Mouse (Mus musculus): ENCODE measurements around the gene 1700125H20Rik.

1700125H20Rik gene

DNA sequence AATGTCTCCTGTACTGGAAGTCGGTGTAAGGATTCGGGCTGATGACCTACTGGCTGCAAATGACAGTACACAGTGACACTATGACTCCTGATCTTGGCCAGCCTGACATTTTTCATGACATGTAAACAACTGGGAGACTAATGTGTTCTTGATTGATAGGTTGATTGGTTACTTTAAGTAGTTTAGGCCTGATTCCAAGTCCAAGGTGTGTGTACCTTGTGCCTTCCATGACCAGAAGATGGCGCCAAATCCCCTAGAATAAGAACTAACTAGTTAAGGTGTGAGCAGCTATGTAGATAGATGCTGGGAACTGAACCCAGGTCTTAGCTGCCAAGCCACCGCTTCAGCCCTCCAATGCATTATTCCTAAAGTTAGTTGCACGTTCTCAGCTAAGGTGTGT is 13.9 kb downstream of the 1700125H20Rik start:
- DNase-seq (ENCODE audit: low spot score in 2 of 2) = no peak

DNA sequence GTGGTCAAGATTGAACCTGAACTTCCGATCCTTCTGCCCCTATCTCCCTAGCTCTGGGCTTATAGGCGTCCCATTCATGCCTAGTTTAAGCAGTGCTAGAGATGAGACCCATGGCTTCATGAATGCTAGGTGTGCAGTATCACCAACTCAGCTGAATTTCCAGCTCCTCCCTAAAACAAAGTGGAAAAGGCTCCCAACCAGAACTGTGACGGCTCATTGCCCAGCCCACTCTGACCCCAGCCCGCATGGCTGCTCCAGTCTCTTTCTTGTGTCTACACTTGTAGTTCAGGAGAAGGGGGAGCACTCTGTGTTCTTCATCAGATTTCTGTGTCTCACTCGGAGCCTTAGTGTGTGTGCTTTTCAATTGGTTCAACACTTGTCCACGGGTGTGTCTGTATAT is 14.6 kb downstream of the 1700125H20Rik start:
- no peak for DNase-seq (ENCODE audit: low spot score in 2 of 2)

DNA sequence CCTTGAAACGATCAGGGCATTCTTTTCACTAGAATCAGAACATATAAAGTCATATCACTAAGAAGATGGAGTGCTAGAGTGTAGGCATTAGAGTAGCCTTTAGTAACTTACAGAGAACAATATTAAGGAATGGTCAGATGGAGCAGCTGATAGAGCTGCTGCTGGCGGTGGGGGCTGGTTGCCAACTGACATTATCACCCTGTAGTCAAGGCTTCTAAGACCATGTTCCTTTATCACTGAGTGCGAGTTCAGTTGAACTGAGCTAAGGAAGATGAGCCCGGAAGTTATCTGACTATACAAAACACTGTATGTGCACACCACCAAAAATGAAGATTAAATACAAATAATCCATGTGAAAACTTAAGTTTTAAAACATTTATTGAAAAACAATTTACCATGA is 18.9 kb downstream of the 1700125H20Rik start:
- no peak for DNase-seq (ENCODE audit: low spot score in 2 of 2)

DNA sequence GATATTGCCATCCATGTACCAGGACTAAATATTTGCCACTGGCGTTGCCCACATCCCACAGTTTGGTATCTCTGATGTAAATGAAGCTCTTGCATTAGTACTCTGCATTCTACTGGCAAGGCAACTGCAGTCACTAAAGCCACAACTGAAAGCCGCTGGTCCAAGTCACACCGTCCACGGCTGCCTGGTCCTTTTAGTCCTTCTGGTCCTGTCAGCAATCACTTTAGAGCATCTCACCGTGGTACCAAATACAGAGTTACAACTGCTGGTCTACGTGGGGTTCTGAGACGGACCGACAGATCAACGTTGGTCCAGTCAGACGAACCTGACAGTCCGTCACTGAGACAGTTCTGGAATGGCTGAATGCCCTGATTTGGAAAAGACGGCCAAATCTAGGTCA is 20.5 kb downstream of the 1700125H20Rik start:
- DNase-seq (ENCODE audit: low spot score in 2 of 2) = no peak

DNA sequence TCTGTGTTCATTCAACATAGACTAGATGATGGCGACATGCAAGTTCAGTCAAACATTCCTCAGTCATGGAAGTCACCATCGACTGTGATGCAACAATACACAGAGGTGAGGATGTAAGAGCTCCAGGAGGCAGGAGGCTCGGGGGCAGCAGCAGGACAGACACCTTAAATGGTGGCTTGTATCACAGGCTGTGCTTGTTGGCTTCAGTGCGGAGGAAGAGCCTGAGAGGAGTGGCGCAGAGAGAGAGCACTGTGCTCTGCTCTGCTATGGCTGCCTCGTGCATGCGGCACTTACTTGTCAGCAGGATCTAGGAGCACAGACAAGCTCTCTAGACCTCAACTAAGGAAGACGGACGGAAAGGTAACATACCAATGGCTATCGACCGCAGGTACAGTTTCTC is 24.0 kb downstream of the 1700125H20Rik start:
- no peak for DNase-seq (ENCODE audit: low spot score in 2 of 2)

DNA sequence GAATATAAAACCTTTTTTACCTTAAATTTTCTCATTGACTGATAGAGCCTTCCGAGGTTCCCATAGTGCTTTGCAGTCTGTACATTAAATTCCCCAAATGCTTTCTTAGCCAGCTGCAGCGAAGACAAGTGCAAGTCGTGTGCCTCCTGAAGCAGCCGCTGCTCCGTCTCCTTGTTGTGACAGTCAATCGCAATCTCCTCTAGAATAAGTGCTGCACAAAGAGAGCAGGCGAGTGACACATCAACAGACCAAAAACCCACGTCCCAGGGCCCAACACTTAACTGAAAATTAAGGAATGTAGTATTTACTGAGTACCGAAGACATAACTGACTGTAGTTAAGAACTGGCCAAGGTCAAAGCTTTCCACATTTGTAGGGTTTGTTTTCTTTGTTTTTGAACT is 25.8 kb downstream of the 1700125H20Rik start:
- no peak for DNase-seq (ENCODE audit: low spot score in 2 of 2)

DNA sequence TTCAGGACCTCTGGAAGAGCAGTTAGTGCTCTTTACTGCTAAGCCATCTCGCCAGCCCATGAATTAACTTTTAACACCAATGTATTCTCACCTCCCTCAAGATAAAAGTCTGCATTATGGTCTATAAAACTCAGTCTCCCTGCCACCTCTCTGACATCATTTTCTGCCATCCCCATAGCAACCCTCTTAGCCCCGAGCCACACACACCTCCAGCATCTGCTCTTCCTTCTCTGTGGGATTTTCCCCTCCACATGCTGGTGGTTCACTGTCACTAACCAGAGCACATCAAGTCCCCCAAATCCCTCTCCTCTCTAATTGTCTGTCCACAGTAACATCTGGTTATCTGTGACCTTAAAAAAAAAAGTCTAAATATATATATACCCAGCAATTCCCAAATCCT is 28.7 kb downstream of the 1700125H20Rik start:
- no peak for DNase-seq (ENCODE audit: low spot score in 2 of 2)

DNA sequence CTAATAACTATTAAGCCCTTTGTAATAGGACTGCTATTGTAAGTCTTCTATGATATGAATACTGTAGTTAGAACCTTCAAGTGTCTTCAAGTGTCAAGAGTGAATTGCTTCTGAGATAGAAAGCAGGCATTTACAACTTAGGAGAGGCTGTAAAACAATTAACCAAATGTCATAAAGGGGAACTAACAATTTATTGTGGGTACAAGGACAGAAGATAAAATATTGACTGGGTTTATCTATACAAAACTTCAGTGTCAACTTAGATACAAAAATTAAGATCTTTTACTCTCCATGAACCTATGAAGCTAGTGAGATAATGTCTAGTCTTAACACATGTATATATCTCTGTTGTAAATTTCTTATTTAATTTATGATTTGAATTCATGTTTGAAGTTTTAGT is 36.0 kb downstream of the 1700125H20Rik start:
- DNase-seq (ENCODE audit: low spot score in 2 of 2) = no peak

DNA sequence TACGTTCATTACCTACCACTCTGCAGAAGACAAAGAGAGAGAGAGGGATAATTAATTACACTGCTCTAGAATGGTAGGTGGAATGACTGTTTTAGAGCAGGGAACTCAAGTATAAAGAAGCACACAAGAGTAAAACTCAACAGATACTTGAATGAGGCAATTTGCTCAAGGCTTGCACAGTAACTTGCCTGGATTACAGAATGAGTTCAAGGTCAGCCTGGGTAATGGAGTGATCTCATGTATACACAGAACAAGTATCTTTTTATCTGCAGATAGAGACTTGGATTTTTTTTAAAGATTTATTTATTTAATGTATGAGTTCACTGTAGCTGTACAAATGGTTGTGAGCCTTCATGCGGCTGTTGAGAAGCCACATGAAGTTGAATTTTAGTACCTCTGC is 40.9 kb downstream of the 1700125H20Rik start:
- no peak for DNase-seq (ENCODE audit: low spot score in 2 of 2)

DNA sequence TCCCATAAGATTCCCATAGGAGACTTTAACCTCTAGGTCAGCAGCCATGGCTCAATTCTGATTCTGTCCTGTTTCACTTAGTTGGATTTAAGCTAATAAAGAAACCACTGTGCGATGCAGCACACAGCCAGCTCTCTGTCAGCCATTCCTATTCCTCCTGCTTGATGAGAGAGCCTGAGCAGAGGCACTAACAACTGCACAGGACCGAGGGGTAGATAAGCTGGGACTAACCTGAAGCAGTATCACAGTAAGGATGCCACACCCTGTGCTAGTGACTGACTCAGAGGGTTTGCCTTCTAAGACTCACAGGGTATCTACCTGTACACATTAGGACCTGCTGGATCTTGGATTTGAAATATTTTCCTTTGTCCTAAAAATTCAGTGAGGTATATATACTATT is 43.0 kb downstream of the 1700125H20Rik start:
- DNase-seq (ENCODE audit: low spot score in 2 of 2) = no peak

DNA sequence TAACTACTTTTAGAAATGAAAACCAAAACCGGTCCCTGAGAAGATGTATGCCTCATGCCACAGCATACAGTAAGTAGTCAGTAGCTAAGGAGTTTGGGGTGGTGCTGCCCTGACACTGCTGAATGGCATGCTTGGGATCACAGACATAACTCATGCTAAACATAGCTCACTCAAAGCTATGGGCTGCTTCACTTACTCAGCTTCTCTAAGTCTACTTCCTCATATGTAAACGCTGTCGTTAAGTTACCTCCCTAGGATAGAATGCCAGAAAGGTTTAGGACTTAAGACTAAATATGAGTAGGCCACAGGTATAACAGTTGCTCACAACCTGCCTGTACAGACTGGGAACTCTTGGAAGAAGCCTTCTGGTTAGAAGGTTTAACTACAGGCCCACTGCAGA is 44.5 kb downstream of the 1700125H20Rik start:
- no peak for DNase-seq (ENCODE audit: low spot score in 2 of 2)

DNA sequence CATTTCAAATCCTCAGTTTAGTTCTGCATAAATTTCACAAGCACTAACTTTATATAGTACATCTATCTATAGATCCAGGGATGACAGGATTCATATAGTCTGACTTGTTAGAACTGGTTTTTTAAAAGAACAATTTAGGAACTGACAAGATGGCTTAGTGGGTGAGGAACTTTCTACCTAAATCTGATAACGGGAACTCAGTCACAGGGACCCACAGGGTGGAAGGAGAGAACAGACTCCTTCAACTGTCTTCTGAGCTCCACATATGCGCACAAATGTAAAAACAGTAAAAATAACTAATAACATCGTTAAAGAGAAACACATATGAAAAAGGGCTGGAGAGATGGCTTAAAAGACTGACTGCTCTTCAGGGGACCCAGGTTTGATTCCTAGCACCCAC is 48.8 kb downstream of the 1700125H20Rik start:
- no peak for DNase-seq (ENCODE audit: low spot score in 2 of 2)

DNA sequence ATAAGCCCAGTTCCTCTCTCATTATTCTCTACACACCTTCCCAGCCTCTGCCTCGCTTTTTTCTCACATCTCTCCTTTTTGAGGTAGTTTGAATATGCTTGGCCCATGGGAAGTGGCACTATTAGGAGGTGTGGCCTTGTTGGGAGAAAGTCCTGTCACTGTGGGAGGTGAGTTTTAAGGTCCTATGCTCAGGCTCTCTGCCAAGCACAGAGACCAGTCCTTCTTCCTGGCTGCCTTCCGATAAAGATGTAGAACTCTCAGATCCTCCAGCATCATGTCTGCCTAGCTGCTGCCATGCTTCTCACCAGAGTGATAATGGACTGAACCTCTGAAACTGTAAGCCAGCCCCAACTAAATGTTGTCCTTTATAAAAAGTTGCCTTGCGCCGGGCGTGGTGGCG is 52.4 kb downstream of the 1700125H20Rik start:
- DNase-seq (ENCODE audit: low spot score in 2 of 2) = no peak

DNA sequence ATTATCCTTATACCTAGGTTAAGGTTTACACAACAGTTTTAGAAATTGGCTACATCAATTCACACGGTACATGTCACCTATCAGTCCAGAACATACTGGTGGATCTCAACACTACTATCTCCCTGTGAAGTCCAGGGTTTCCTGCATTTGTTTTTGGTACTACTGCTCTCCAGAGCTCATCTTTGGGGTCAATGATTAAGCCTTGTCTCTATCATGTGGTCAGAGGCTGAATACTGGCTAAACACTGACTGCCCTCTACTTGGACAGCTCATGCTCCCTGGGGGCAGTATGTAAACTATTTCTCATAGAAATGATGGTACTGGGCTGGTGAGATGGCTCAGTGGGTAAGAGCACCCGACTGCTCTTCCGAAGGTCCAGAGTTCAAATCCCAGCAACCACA is 53.0 kb downstream of the 1700125H20Rik start:
- DNase-seq (ENCODE audit: low spot score in 2 of 2) = no peak
